Mouse (Mus musculus) frontal cortex, postnatal 36 days (tissue): ENCODE data around the gene Mfsd5.

Experiments
- DNase-seq, 2 experiments: peaks; one replicate each; pipeline ENCODE4 v3.0.0; 2022; ENCODE audit warnings: low spot score in 2 of 2

Gene Mfsd5

DNA sequence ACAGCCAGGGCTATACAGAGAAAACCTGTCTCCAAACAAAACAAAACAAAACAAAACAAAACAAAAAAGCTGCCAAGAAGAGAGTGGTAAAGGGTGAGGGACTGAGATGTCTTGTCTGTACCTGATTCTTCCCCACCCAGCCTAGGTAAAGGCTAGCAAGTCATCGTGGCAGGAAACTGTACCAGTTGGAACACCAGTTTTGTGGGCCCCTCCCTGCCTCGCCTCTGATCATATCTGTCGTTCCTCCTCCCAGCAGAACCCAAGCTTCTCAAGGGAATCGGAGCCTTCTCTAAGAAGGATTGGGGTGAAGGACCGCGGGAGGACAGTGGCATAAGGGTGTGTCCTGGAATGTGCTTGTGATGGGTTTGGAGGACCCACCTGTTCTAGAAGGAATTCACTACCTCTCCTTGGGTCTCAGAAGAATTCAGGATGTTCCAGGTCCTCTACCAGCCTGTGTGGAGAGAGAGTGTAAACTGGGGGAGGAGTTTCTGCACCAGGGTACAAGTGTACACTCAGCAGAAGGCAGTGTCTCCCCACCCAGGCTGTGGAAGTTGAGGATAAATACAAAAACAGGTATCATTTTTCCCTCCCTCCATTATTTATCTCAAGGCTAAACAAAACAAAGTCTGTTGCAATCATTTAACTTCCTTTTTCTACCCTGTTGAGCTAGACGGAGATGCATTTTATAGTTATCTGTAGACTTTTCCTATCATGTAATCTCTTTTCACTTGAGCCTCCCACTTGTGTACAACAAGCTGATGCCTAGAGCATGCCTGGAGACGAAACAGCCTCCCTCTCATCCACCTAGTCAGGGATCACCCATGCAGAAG, 3.4 kb downstream of the Mfsd5 start:
- no peak for DNase-seq

DNA sequence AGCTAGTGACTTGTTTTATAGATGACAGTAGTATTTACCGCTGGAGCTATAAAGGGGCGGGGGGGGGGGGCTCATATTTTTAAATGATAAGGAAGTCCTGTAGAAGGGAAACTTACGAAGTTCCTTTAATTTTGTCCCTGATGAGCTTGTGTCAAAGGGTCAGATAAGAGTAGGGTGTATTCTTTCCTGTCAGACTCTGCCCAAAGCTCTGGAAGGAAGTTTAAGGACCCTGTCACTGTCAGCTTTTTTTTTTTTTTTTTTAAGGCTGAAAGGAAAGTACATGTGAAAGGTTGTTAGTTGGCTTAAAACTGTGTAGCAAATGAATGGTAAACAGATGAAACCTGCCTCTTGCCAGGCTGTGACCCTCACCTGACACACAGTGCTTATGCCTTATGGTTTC, 4.4 kb downstream of the Mfsd5 start:
- DNase-seq = no peak

DNA sequence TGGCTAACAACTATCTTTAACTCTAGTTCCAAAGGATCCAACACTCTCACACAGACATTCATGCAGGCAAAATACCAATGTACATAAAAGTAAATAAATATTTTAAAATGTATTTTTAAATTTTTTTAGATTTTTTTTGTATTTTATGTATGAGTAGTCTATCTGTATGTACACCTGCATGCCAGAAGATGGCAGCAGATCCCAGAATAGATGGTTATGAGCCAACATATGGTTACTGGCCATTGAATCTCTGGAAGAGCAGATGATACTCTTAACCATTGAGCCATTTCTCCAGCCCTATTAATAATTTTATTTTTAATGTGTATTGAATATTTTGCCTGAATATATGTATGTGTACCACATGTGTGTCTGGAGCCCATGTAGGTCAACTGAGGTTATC, 8.1 kb downstream of the Mfsd5 start:
- DNase-seq = peak in 1 of 2 experiments; percentile 39

DNA sequence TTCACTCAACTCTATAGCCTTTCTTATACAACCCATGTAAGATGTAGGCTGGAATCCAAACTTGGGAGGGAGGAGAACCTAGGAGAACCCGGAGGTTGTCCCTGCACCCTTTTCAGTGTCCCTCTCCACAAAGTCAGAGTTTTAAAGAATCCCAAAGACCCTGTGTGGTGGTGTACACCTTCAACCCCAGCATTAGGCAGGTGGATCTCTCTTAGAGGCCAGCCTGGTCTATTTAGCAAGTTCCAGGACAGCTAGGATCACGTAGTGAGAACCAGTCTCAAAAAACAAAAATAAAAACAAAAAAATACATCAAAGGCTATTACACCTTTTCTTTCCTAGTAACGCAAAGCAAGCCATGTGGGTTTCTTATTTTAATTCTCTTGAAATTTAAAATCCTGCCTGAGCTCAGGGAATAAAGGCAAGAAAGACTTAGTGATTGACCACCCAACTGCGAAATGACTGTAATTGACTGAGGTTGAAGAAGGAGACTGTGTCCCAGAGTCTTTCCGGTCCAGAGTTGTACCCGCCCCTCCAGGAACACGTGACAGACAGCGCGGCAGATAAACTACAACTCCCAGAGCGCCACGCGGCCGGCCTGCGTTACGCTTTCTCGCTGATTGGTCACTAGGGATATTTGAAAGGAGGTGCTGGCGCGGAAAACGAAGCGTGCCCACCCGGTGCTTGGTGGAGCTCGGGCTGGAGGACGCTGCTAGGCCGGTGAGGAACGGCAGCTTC, 16.5 kb downstream of the Mfsd5 start, which contains the start of gene Espl1:
Espl1 (plus strand) TSS at position 634 of the 735 bp plus-strand sequence.
- peak; percentile 90 to 96 for DNase-seq

DNA sequence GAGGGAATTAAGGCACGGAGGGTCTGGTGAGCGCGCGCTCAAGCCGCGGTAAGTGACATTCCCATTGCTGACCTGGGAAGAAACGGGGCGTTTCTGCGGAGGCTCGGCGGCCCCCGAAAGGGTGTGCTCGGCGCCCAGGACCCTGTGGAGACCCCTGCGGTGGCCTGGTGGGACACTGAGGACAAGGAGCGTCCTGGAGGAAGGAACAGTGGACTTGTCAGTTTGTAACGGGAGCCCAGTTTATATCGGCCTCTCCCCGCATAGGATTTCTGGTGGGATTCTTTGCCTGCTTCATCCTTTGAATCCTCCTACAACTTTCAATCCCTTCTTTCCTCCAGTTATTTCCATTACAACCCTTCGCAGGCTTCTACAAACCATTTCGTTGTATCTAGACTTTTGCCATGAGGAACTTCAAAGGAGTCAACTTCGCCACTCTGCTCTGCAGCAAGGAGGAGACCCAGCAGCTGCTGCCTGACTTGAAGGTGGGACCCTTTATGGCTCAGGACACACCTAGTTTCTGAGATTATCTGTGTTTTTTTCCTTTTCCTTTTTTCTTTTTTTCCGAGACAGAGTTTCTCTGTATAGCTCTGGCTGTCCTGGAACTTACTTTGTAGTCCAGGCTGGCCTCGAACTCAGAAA, 17.2 kb downstream of the Mfsd5 start:
- no peak for DNase-seq

DNA sequence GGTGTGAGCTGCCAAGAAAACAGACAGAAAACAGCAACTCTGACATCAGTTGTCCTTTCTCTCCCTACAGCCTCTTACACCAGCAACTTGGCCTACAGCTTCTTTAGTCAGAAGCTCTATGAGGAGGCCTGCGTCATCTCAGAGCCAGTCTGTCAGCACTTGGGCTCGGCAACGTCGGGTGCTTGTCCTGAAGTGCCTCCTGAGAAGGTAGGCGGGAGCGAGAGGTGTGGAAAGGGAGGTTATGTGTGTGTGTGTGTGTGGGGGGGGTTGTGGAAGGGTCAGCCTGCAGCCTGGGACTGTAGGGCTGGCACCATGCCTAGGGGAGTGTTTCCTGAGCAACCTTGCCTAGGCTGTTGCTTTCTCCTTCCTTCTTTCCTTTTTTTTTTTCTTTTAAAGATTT, 23.3 kb downstream of the Mfsd5 start:
- DNase-seq = no peak

DNA sequence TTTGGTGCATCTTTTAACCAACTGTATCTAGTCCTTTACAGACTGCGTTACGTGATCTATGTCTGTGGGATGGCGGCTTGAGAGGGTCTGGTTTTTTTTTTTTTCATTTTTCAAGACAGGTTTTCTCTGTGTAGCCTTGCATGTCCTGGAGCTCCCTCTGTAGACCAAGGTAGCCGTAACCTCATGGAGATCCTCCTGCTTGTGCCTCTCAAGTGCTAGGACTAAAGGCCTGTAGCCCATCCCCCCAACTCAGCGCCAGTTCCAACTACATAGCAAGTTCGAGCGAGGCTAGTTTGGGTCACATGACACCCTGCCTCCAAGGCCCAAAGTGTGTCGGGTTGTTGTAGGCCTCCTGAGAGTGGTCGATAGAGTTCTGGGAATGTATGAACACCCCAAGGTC, 29.5 kb downstream of the Mfsd5 start:
- no peak for DNase-seq

DNA sequence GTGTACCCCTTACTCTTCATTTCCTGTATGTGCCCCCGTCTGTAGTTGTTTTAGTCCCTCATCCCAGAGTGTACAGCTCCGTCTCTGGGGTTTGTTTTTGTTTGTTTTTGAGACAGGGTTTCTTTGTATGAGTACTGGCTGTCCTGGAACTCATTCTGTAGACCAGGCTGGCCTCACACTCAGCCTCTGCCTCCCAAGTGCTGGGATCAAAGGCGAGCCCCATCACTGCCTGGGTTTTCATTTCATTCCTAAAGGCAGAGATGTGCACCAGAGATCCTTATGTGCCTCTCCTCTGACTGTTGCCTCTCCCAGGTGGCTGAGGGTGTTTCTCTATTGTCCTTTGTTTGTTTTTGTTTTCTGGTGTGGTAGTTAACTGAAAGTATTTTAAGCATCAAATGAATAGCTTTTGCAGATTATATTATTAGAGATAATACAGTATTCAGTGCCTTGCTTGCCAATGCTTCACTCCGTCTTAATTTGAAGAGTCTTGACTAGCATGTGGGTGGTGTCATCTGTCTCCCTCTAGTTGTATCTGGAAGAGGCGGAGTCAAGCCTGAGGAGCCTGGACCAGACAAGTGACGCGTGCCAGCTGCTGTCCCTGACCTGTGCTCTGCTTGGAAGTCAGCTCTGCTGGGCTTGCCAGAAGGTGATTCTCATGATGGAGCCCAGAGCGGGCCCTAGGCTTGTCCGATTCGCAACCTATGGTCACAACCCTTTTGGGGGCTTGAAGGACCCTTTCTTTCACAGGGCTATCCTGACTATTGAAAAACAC, 31.0 kb downstream of the Mfsd5 start:
- DNase-seq = no peak

DNA sequence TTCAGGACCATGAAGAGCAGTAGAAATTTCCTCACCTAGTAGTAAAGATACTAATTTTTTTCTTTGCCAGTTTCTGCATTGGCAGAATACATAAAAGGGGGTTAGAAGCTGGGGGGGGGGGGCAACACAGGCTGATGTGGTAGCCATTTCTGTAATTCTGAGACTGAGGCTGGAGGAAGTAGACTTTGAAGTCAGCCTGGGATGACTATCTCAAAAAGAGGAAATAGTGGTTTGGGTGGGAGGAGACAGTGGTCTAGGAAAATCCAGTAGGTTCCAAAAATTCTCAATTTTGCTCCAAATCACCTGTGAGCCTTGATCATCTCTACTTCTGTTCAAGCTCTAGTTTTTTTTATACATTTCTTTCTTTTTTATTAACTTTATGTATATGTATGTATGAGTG, 32.2 kb downstream of the Mfsd5 start:
- DNase-seq = no peak

DNA sequence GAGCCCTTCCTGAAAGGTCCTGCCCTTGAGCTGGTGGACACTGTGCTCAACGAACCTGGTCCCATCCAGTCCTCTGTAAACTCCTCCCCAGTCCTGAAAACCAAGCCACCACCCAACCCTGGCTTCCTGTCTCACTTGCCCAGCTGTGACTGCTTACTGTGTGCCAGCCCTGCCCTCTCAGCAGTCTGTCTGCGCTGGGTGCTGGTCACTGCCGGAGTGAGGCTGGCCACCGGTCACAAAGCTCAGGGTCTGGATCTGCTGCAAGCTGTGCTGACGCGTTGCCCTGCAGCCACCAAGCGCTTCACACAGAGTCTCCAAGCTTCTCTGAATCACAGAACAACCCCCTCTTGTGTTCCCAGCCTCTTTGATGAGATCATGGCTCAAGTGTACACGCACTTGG, 36.0 kb downstream of the Mfsd5 start:
- no peak for DNase-seq

DNA sequence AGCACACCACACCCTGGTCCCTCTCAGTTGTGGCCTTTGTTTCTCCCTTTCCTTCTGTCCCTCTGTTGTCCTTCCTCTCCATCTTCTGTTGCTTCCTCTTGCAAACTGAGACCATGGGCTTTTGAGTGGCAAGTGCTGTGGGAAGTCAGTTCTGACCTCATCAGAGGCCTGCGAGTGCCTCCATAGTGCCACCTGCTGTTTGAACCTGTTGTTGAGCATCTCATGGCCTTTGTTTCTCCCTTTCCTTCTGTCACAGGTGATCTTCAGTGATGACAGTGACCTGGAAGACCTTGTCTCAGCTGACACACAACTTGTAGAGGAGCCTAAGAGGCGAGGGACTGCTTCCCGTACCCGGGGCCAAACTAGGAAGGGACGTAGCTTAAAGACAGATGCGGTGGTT, 37.0 kb downstream of the Mfsd5 start:
- peak; percentile 43 to 69 for DNase-seq

DNA sequence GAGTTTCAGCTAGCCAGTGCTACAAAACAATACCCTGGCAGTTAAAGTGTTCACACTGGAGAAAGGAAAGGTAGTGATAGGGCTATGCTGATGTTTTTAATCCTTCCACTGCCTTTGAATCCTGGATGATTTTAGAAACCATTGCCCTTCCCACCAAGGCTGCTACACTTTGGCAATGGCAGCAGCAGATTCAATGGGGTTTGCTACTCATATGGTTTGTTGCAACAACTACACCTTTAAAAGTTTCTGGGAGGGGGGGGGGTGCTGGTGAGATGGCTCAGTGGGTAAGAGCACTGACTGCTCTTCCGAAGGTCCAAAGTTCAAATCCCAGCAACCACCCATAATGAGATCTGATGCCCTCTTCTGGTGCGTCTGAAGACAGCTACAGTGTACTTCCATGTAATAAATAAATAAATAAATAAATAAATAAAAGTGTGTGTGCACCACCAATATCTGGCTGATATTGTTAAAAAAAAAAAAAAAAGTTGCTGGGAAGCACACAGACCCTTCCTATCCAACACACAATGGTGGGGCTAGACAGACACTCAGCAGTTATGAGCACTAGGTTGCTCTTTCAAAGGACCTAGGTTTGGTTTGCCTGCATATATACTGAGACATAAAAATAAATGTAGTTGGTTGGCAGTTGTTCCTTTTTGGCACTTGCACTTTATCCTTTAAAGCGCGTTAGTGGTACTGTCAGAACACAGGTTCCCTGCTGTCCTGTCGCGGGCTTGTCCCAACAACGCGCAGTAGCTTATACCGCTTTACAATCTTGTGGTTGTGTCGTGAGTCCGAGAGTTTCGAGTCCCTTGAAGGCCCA, 45.6 kb downstream of the Mfsd5 start:
- no peak for DNase-seq

DNA sequence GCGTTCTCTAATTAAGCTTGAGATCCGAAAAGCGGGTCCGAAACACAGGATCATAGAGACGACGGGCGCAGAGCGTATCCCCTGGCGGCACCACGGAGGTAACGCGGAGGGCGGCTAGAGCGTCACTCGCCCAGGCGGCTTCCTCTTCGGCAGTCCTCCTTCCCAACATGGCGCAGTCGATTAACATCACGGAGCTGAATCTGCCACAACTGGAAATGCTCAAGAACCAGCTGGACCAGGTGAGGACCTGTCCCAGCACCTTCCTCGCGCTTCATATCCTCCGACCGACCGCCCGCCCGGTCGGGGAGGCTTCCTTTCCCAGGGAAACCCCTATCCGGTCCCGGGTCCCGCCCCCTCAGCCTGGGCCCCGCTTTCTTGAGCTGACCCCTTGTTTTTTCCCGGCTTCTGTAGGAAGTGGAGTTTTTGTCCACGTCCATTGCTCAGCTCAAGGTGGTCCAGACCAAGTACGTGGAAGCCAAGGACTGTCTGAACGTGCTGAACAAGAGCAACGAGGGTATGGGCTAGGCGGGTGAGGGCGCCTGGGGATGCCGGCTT, 46.8 kb downstream of the Mfsd5 start, which contains the start of gene Pfdn5:
Pfdn5 (plus strand) TSS at position 95 of the 555 bp plus-strand sequence.
- peak; percentile 88 to 91 for DNase-seq

DNA sequence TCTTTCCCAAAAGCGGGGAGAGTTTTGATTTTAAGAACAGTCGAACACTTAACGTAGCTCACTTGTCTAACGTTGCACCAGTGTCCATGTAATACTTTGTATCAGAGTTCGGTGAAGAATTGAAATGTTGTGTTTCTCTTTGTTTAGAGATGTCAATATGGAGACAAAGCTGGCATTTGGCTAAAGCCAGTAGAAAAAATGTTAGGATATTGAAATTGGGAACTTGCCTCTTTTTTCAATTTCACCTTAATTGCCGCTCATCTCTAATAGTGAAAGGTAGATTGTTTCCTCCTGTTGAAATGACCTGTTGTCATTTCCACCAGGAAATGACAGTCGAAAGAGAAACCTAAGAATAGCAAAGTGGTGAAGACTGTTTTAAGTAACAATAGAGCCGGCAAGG, 47.6 kb downstream of the Mfsd5 start:
- DNase-seq = no peak
